Mouse (Mus musculus) forebrain, embryonic 16.5 days (tissue): ENCODE measurements at regions not wholly inside any gene's neighbourhood (a gene's known extent, or its start where the extent isn't known, plus 50 kb on each side); places are given as distances from the start of the nearest gene placed in this dataset.

Experiments used
- ATAC-seq: fragments of 200-750 bp; cut with Nextera tagmentation; 2 replicates; pipeline ENCODE4 v1.8.0; 2017; ENCODE audit warnings: mild to moderate bottlenecking, moderate library complexity
- H3K27ac ChIP-seq: fragments of 300-500 bp; sonication (generic); 2 replicates; pipeline ENCODE4 v1.5.1; 2014; ENCODE audit warnings: low read length, control low read depth
- H3K27me3 ChIP-seq: fragments of 300-500 bp; sonication (generic); replicated peaks from 2 replicates; pipeline ENCODE4 v1.6.1; 2014; ENCODE audit warnings: low read length; ENCODE audit not compliant: control insufficient read depth, insufficient read depth
- H3K36me3 ChIP-seq: fragments of 300-500 bp; sonication (generic); 2 replicates; pipeline ENCODE4 v1.6.1; 2014; ENCODE audit not compliant: control insufficient read depth, insufficient read depth
- H3K4me1 ChIP-seq: fragments of 300-500 bp; sonication (generic); replicated peaks from 2 replicates; pipeline ENCODE4 v1.6.1; 2014; ENCODE audit warnings: low read length; ENCODE audit not compliant: control insufficient read depth, insufficient read depth
- H3K4me2 ChIP-seq: fragments of 300-500 bp; sonication (generic); 2 replicates; pipeline ENCODE4 v1.6.1; 2014; ENCODE audit warnings: mild to moderate bottlenecking, low read length, control low read depth
- H3K4me3 ChIP-seq: fragments of 300-500 bp; sonication (generic); replicated peaks from 2 replicates; pipeline ENCODE4 v1.5.1; 2014; ENCODE audit warnings: mild to moderate bottlenecking, low read length, control low read depth
- H3K9ac ChIP-seq: fragments of 300-500 bp; sonication (generic); replicated peaks from 2 replicates; pipeline ENCODE4 v1.6.1; 2014; ENCODE audit warnings: low read depth, low read length, control low read depth
- H3K9me3 ChIP-seq: fragments of 300-500 bp; sonication (generic); 2 replicates; pipeline ENCODE4 v1.6.1; 2016; ENCODE audit warnings: low read length; ENCODE audit not compliant: control insufficient read depth
- WGBS: fragments of 180-500 bp; shearing (Covaris S2); extraction: QIAGEN DNeasy Blood & Tissue Kit; methylation state at CpG from one replicate; pipeline ENCODE4 v1.1.7; 2014; 5-methylcytosine and 5-hydroxymethylcytosine counted together

GRCm38 (mm10) chr3:50881437-50882248 lies 342.6 kb upstream of the Noct start:
- Histone ChIP-seq H3K4me1 (peaks cover 11% of the 10 kb centered on the region), H3K27me3 (no peaks in the 10 kb centered on the region), H3K4me2 (no peak overlapping the region), H3K4me3 (no peak overlapping the region), H3K9me3 (no peaks in the 10 kb centered on the region), H3K36me3 (no peaks in the 10 kb centered on the region), H3K27ac (peak overlapping the region; percentile 1; the same call in 1 of the 2 replicates), H3K9ac (no peak overlapping the region)
- ATAC-seq: peak; percentile 70
- WGBS: 9% methylated on average over 9 of the region's 9 CpGs

- Histone ChIP-seq H3K4me3 (no peak overlapping the region), H3K9ac (no peak overlapping the region), H3K9me3 (no peaks in the 10 kb centered on the region), H3K27ac (peak overlapping the region; percentile 1; the same call in 1 of the 2 replicates), H3K27me3 (no peaks in the 10 kb centered on the region), H3K36me3 (no peaks in the 10 kb centered on the region), H3K4me1 (peaks cover 11% of the 10 kb centered on the region), H3K4me2 (no peak overlapping the region)
- 3% methylated on average over 8 of the region's 8 CpGs for WGBS
- ATAC-seq: peak; percentile 68
Measured at GRCm38 (mm10) chr3:50882249-50882733, 342.0 kb upstream of the Noct start.

- H3K9me3 ChIP-seq: no peaks in the 10 kb centered on the region
- H3K9ac ChIP-seq: no peak overlapping the region
- no peaks in the 10 kb centered on the region for H3K27me3 ChIP-seq
- no peak for ATAC-seq
- H3K4me2 ChIP-seq: no peak overlapping the region
- WGBS: 90% methylated on average over 10 of the region's 10 CpGs
- H3K4me1 ChIP-seq: peaks cover 11% of the 10 kb centered on the region
- no peak overlapping the region for H3K4me3 ChIP-seq
- H3K27ac ChIP-seq: no peak overlapping the region
- H3K36me3 ChIP-seq: no peaks in the 10 kb centered on the region
Measured at GRCm38 (mm10) chr3:50886336-50886735, 337.9 kb upstream of the Noct start.

- Histone ChIP-seq H3K4me1 (peaks cover 8% of the 10 kb centered on the region), H3K9me3 (no peaks in the 10 kb centered on the region), H3K27me3 (no peaks in the 10 kb centered on the region), H3K4me2 (no peak overlapping the region), H3K9ac (no peak overlapping the region), H3K27ac (no peak overlapping the region), H3K36me3 (no peaks in the 10 kb centered on the region), H3K4me3 (no peak overlapping the region)
- 49% methylated on average over 7 of the region's 7 CpGs for WGBS
- ATAC-seq: no peak
Measured at GRCm38 (mm10) chr3:50887002-50887401, 337.2 kb upstream of the Noct start.

- no peaks in the 10 kb centered on the region for H3K36me3 ChIP-seq
- ATAC-seq: 0 out of 2 replicates have a peak, but pooled peaks have one; percentile 24
- WGBS: 72% methylated on average over 4 of the region's 4 CpGs
Measured at GRCm38 (mm10) chr3:50888571-50889210, 335.6 kb upstream of the Noct start.

GRCm38 (mm10) chr3:50890537-50890936 lies 333.7 kb upstream of the Noct start:
- 86% methylated on average over 8 of the region's 8 CpGs for WGBS
- Histone ChIP-seq H3K4me2 (no peak overlapping the region), H3K4me3 (no peak overlapping the region), H3K9me3 (no peaks in the 10 kb centered on the region), H3K36me3 (no peaks in the 10 kb centered on the region), H3K27me3 (no peaks in the 10 kb centered on the region), H3K27ac (no peak overlapping the region), H3K4me1 (no peaks in the 10 kb centered on the region), H3K9ac (no peak overlapping the region)
- no peak for ATAC-seq

More at GRCm38 (mm10) chr3:50888571-50889210, 335.6 kb upstream of the Noct start:
- no peaks in the 10 kb centered on the region for H3K4me1 ChIP-seq
- no peaks in the 10 kb centered on the region for H3K9me3 ChIP-seq
- H3K27me3 ChIP-seq: no peaks in the 10 kb centered on the region
- no peak overlapping the region for H3K9ac ChIP-seq
- H3K4me3 ChIP-seq: no peak overlapping the region
- no peak overlapping the region for H3K27ac ChIP-seq
- H3K4me2 ChIP-seq: no peak overlapping the region

- no peak overlapping the region for H3K27ac ChIP-seq
- no peaks in the 10 kb centered on the region for H3K4me1 ChIP-seq
- H3K9ac ChIP-seq: no peak overlapping the region
- no peak overlapping the region for H3K4me3 ChIP-seq
- ATAC-seq: no peak
- H3K27me3 ChIP-seq: no peaks in the 10 kb centered on the region
- H3K36me3 ChIP-seq: no peaks in the 10 kb centered on the region
- WGBS: 82% methylated on average over 9 of the region's 9 CpGs
- no peak overlapping the region for H3K4me2 ChIP-seq
- H3K9me3 ChIP-seq: no peaks in the 10 kb centered on the region
Measured at GRCm38 (mm10) chr3:50898179-50898578, 326.1 kb upstream of the Noct start.

GRCm38 (mm10) chr3:50899830-50900350 lies 324.4 kb upstream of the Noct start:
- Histone ChIP-seq H3K27me3 (no peaks in the 10 kb centered on the region), H3K9ac (no peak overlapping the region), H3K27ac (no peak overlapping the region), H3K4me2 (no peak overlapping the region), H3K9me3 (no peaks in the 10 kb centered on the region), H3K36me3 (no peaks in the 10 kb centered on the region), H3K4me1 (peaks cover 6% of the 10 kb centered on the region; the same call in 1 of the 2 replicates), H3K4me3 (no peak overlapping the region)
- no peak for ATAC-seq
- 80% methylated on average over 7 of the region's 7 CpGs for WGBS

GRCm38 (mm10) chr3:50900566-50900965 lies 323.7 kb upstream of the Noct start:
- ATAC-seq: no peak
- H3K36me3 ChIP-seq: no peaks in the 10 kb centered on the region
- H3K27ac ChIP-seq: no peak overlapping the region
- 91% methylated on average over 9 of the region's 9 CpGs for WGBS
- no peak overlapping the region for H3K4me3 ChIP-seq
- H3K4me2 ChIP-seq: no peak overlapping the region
- H3K9me3 ChIP-seq: no peaks in the 10 kb centered on the region
- H3K27me3 ChIP-seq: no peaks in the 10 kb centered on the region
- H3K4me1 ChIP-seq: peaks cover 13% of the 10 kb centered on the region
- H3K9ac ChIP-seq: no peak overlapping the region
